Mouse (Mus musculus) midbrain, embryonic 10.5 days (tissue): ENCODE measurements around the gene Phf12. TPM values are rescaled to one million over a fixed set of nuclear protein-coding genes. Genes with fewer than 3 reads are reported as not detected.

Experiments
- DNase-seq: peaks from one replicate; pipeline ENCODE4 v3.0.0-alpha.2; 2017; ENCODE audit warnings: low spot score
- H3K27ac ChIP-seq: fragments of 300-500 bp; sonication (generic); replicated peaks from 2 replicates; pipeline ENCODE4 v1.5.1; 2016; ENCODE audit warnings: mild to moderate bottlenecking
- H3K27me3 ChIP-seq: fragments of 300-500 bp; sonication (generic); 2 replicates; pipeline ENCODE4 v1.6.1; 2016; ENCODE audit warnings: low read depth, mild to moderate bottlenecking; ENCODE audit not compliant: poor library complexity, severe bottlenecking
- H3K36me3 ChIP-seq: fragments of 300-500 bp; sonication (generic); 2 replicates; pipeline ENCODE4 v1.6.1; 2016; ENCODE audit warnings: mild to moderate bottlenecking, moderate library complexity
- H3K4me1 ChIP-seq: fragments of 300-500 bp; sonication (generic); 2 replicates; pipeline ENCODE4 v1.6.1; 2016
- H3K4me3 ChIP-seq: fragments of 300-500 bp; sonication (generic); 2 replicates; pipeline ENCODE4 v1.5.1; 2016; ENCODE audit warnings: mild to moderate bottlenecking, moderate library complexity
- H3K9me3 ChIP-seq: fragments of 300-500 bp; sonication (generic); replicated peaks from 2 replicates; pipeline ENCODE4 v1.6.1; 2016; ENCODE audit warnings: mild to moderate bottlenecking
- WGBS: fragments of 180-500 bp; shearing (Covaris S2); methylation state at CpG from one replicate; pipeline ENCODE4 v1.1.7; 2016; 5-methylcytosine and 5-hydroxymethylcytosine counted together
- polyA plus RNA-seq: library from polyadenylated mRNA; unstranded; fragments of >200 nt; fragmentation: Nextera tagmentation; extraction: Ambion mirVana; gene quantifications from 2 replicates; pipeline ENCODE4 v1.2.1, GENCODE M21; 2016

Gene Phf12
- polyA plus RNA-seq = 15.8 and 19.0 TPM in 2 replicates

- under 1% methylated on average over 52 of the region's 62 CpGs for WGBS
- no peaks in the 10 kb centered on the region for H3K9me3 ChIP-seq
- DNase-seq = peak; percentile 100
- H3K4me3 ChIP-seq = peak within 1 kb of the TSS; percentile 76
- H3K36me3 ChIP-seq = peaks cover 28% of the 10 kb centered on the region
- peaks cover 30% of the 10 kb centered on the region for H3K4me1 ChIP-seq
- peak within 1 kb of the TSS; percentile 92 for H3K27ac ChIP-seq
- H3K27me3 ChIP-seq = 0 out of 2 replicates have a peak, but pooled peaks cover 5% of the 10 kb centered on the region
These were observed at the start of gene Phf12 for GRCm38 (mm10) chr11:77982441-77982905. Phf12 (plus strand) TSS chr11:77982754.

GRCm38 (mm10) chr11:77934111-77934521 is 48.4 kb upstream of the Phf12 start:
- no peak for DNase-seq
- H3K9me3 ChIP-seq = no peaks in the 10 kb centered on the region
- H3K36me3 ChIP-seq = no peaks in the 10 kb centered on the region
- H3K4me3 ChIP-seq = no peak overlapping the region
- WGBS = 5% methylated on average over 4 of the region's 4 CpGs
- H3K4me1 ChIP-seq = peaks cover 52% of the 10 kb centered on the region
- H3K27ac ChIP-seq = no peak overlapping the region
- H3K27me3 ChIP-seq = peaks cover 98% of the 10 kb centered on the region

GRCm38 (mm10) chr11:77934568-77935311 is 47.8 kb upstream of the Phf12 start:
- WGBS = 47% methylated on average over 5 of the region's 5 CpGs
- H3K36me3 ChIP-seq = no peaks in the 10 kb centered on the region
- peaks cover 52% of the 10 kb centered on the region for H3K4me1 ChIP-seq
- no peak overlapping the region for H3K4me3 ChIP-seq
- H3K27ac ChIP-seq = no peak overlapping the region
- H3K9me3 ChIP-seq = no peaks in the 10 kb centered on the region
- no peak for DNase-seq
- peaks cover 98% of the 10 kb centered on the region for H3K27me3 ChIP-seq

GRCm38 (mm10) chr11:77936846-77937245 is 45.7 kb upstream of the Phf12 start:
- WGBS = 10% methylated on average over 8 of the region's 8 CpGs
- H3K27ac ChIP-seq = no peak overlapping the region
- H3K27me3 ChIP-seq = peaks cover 99% of the 10 kb centered on the region
- no peak for DNase-seq
- H3K4me1 ChIP-seq = peaks cover 48% of the 10 kb centered on the region
- H3K36me3 ChIP-seq = no peaks in the 10 kb centered on the region
- no peak overlapping the region for H3K4me3 ChIP-seq
- no peaks in the 10 kb centered on the region for H3K9me3 ChIP-seq

- no peaks in the 10 kb centered on the region for H3K9me3 ChIP-seq
- peaks cover 99% of the 10 kb centered on the region for H3K27me3 ChIP-seq
- WGBS = 18% methylated on average over 4 of the region's 4 CpGs
These were observed 44.7 kb upstream of the Phf12 start for GRCm38 (mm10) chr11:77937649-77938410.

GRCm38 (mm10) chr11:77942230-77942629 is 40.3 kb upstream of the Phf12 start:
- H3K9me3 ChIP-seq = no peaks in the 10 kb centered on the region
- 27% methylated on average over 5 of the region's 5 CpGs for WGBS
- DNase-seq = no peak
- H3K4me3 ChIP-seq = no peak overlapping the region
- H3K36me3 ChIP-seq = no peaks in the 10 kb centered on the region
- H3K4me1 ChIP-seq = peaks cover 40% of the 10 kb centered on the region
- peak overlapping the region; percentile 69 for H3K27ac ChIP-seq
- peaks cover 89% of the 10 kb centered on the region for H3K27me3 ChIP-seq

More at GRCm38 (mm10) chr11:77937649-77938410, 44.7 kb upstream of the Phf12 start:
- 0 out of 2 replicates have a peak overlapping the region, but pooled peaks have one; percentile 38 for H3K27ac ChIP-seq
- peaks cover 48% of the 10 kb centered on the region for H3K4me1 ChIP-seq
- H3K4me3 ChIP-seq = no peak overlapping the region
- no peak for DNase-seq
- H3K36me3 ChIP-seq = no peaks in the 10 kb centered on the region

- Histone ChIP-seq H3K27me3 (peaks cover 83% of the 10 kb centered on the region), H3K4me1 (peaks cover 32% of the 10 kb centered on the region), H3K27ac (peak overlapping the region; percentile 56), H3K9me3 (no peaks in the 10 kb centered on the region), H3K36me3 (no peaks in the 10 kb centered on the region), H3K4me3 (peak overlapping the region; percentile 32)
- DNase-seq = peak; percentile 30
- WGBS = 5% methylated on average over 9 of the region's 9 CpGs
These were observed 34.7 kb upstream of the Phf12 start for GRCm38 (mm10) chr11:77947860-77948259.

- H3K4me1 ChIP-seq = peaks cover 24% of the 10 kb centered on the region
- H3K36me3 ChIP-seq = no peaks in the 10 kb centered on the region
- H3K4me3 ChIP-seq = no peak overlapping the region
- no peak overlapping the region for H3K27ac ChIP-seq
- WGBS = 34% methylated on average over 12 of the region's 12 CpGs
- no peak for DNase-seq
- H3K27me3 ChIP-seq = peaks cover 93% of the 10 kb centered on the region
- no peaks in the 10 kb centered on the region for H3K9me3 ChIP-seq
These were observed 32.3 kb upstream of the Phf12 start for GRCm38 (mm10) chr11:77950125-77950685.

GRCm38 (mm10) chr11:77950797-77951228 is 31.7 kb upstream of the Phf12 start:
- H3K4me3 ChIP-seq = no peak overlapping the region
- no peaks in the 10 kb centered on the region for H3K36me3 ChIP-seq
- peaks cover 24% of the 10 kb centered on the region for H3K4me1 ChIP-seq
- peaks cover 91% of the 10 kb centered on the region for H3K27me3 ChIP-seq
- DNase-seq = no peak
- H3K9me3 ChIP-seq = no peaks in the 10 kb centered on the region
- WGBS = 75% methylated on average over 5 of the region's 5 CpGs
- no peak overlapping the region for H3K27ac ChIP-seq

GRCm38 (mm10) chr11:77953671-77954070 is 28.9 kb upstream of the Phf12 start:
- H3K27ac ChIP-seq = no peak overlapping the region
- H3K27me3 ChIP-seq = peaks cover 92% of the 10 kb centered on the region
- no peak overlapping the region for H3K4me3 ChIP-seq
- H3K9me3 ChIP-seq = no peaks in the 10 kb centered on the region
- WGBS = 51% methylated on average over 9 of the region's 9 CpGs
- H3K4me1 ChIP-seq = peaks cover 4% of the 10 kb centered on the region; the same call in 1 of the 2 replicates
- DNase-seq = peak; percentile 39
- H3K36me3 ChIP-seq = no peaks in the 10 kb centered on the region

- Histone ChIP-seq H3K27me3 (peaks cover 96% of the 10 kb centered on the region), H3K36me3 (no peaks in the 10 kb centered on the region), H3K9me3 (no peaks in the 10 kb centered on the region), H3K4me3 (no peak overlapping the region), H3K4me1 (peaks cover 24% of the 10 kb centered on the region), H3K27ac (no peak overlapping the region)
- WGBS = 78% methylated on average over 3 of the region's 3 CpGs
- DNase-seq = no peak
These were observed 26.1 kb upstream of the Phf12 start for GRCm38 (mm10) chr11:77956428-77956827.

- Histone ChIP-seq H3K9me3 (no peaks in the 10 kb centered on the region), H3K36me3 (no peaks in the 10 kb centered on the region), H3K4me3 (no peak overlapping the region), H3K27ac (no peak overlapping the region), H3K27me3 (peaks cover 96% of the 10 kb centered on the region), H3K4me1 (peaks cover 24% of the 10 kb centered on the region)
- 95% methylated on average over 2 of the region's 2 CpGs for WGBS
- DNase-seq = no peak
These were observed 24.3 kb upstream of the Phf12 start for GRCm38 (mm10) chr11:77958268-77958667.
